21 mouse cellular contexts compared by ENCODE assay signal in genomic region chr11:108239173-108239572, GRCm38 (mm10).
DNase-seq lines count a peak whose midpoint lies in the region; ATAC-seq and TF ChIP-seq lines count a peak whose summit lies in the region.
"Had no signal": no experiment of that assay in that cellular context is flagged by ENCODE, and none has a peak within 500 bp of the region (broad histone marks: within the 10 kb centered on the region; RNA-seq: fewer than 3 reads in every experiment).

No protein-coding gene starts in this region.

- no peak overlapping the region for H3K4me2 ChIP-seq in kidney, postnatal 0 days (ENCODE audit: low read length)
- H3K4me2 ChIP-seq in limb, embryonic 15.5 days, result no peak overlapping the region
- H3K4me2 ChIP-seq: heart, embryonic 12.5 days; hindbrain, embryonic 12.5 days; liver, embryonic 11.5 days; midbrain, embryonic 13.5 days; neural tube, embryonic 12.5 days had no signal

- H3K4me3 ChIP-seq in heart, embryonic 10.5 days, result no peak overlapping the region
- H3K4me3 ChIP-seq in kidney, postnatal 0 days (replicated peaks; ENCODE audit: low read depth, low read length), result no peak overlapping the region
- H3K4me3 ChIP-seq in megakaryocyte, embryonic 14.5 days (replicated peaks), result peak overlapping the region; percentile 65
- H3K4me3 ChIP-seq in limb, embryonic 15.5 days, result no peak overlapping the region
- H3K4me3 ChIP-seq: heart, embryonic 12.5 days; hindbrain, embryonic 12.5 days; midbrain, embryonic 13.5 days; neural tube, embryonic 12.5 days had no signal

- no peaks in the 10 kb centered on the region for H3K36me3 ChIP-seq in heart, embryonic 10.5 days
- H3K36me3 ChIP-seq in kidney, postnatal 0 days (ENCODE audit: insufficient read depth, low read length), result no peaks in the 10 kb centered on the region
- H3K36me3 ChIP-seq in megakaryocyte, embryonic 14.5 days (replicated peaks; ENCODE audit: low read length), result peaks cover 80% of the 10 kb centered on the region
- H3K36me3 ChIP-seq in limb, embryonic 15.5 days, result no peaks in the 10 kb centered on the region
- H3K36me3 ChIP-seq: heart, embryonic 12.5 days; hindbrain, embryonic 12.5 days; midbrain, embryonic 13.5 days; neural tube, embryonic 12.5 days had no signal

- 77% methylated on average over 4 of the region's 4 CpGs for WGBS in heart, embryonic 10.5 days
- WGBS in kidney, postnatal 0 days, result 44% methylated on average over 4 of the region's 4 CpGs
- WGBS in limb, embryonic 15.5 days, result 41% methylated on average over 4 of the region's 4 CpGs

- no peaks in the 10 kb centered on the region for H3K27me3 ChIP-seq in heart, embryonic 10.5 days (ENCODE audit: insufficient read depth, poor library complexity, severe bottlenecking)
- H3K27me3 ChIP-seq in kidney, postnatal 0 days (ENCODE audit: insufficient read depth, low read length), result no peaks in the 10 kb centered on the region
- H3K27me3 ChIP-seq in megakaryocyte, embryonic 14.5 days (replicated peaks), result no peaks in the 10 kb centered on the region
- no peaks in the 10 kb centered on the region for H3K27me3 ChIP-seq in limb, embryonic 15.5 days
- H3K27me3 ChIP-seq: heart, embryonic 12.5 days; midbrain, embryonic 13.5 days; neural tube, embryonic 12.5 days had no signal

- ATAC-seq in kidney, postnatal 0 days (replicated peaks; ENCODE audit: low FRiP score, low read depth), result no peak
- no peak for ATAC-seq in megakaryocyte, adult 5-6 weeks (ENCODE audit: poor library complexity, severe bottlenecking)
- ATAC-seq in limb, embryonic 15.5 days (ENCODE audit: insufficient number of reproducible peaks, low FRiP score, low TSS enrichment, low read depth), result peak; percentile 61; the same call in 1 of the 2 replicates
- ATAC-seq: forebrain, postnatal 0 days; inflammation-experienced regulatory T-cells, adult 6 months; liver, postnatal 0 days; midbrain, embryonic 13.5 days had no signal

- intact Hi-C loops in heart, postnatal 36 days (cut with DNase I), result no loop called here

- H3K9me3 ChIP-seq in heart, embryonic 10.5 days, result no peaks in the 10 kb centered on the region
- H3K9me3 ChIP-seq in kidney, postnatal 0 days (replicated peaks; ENCODE audit: low read length), result no peaks in the 10 kb centered on the region
- no peaks in the 10 kb centered on the region for H3K9me3 ChIP-seq in megakaryocyte, embryonic 14.5 days
- H3K9me3 ChIP-seq in limb, embryonic 15.5 days, result no peaks in the 10 kb centered on the region
- H3K9me3 ChIP-seq: heart, embryonic 12.5 days; hindbrain, embryonic 12.5 days; midbrain, embryonic 13.5 days; neural tube, embryonic 12.5 days had no signal

- no peak for DNase-seq in heart, embryonic 10.5 days (ENCODE audit: low spot score)
- no peak for DNase-seq in heart, postnatal 36 days
- peak; percentile 63 for DNase-seq in kidney, postnatal 0 days (ENCODE audit: low spot score)
- DNase-seq in kidney, adult 11 months, result no peak
- no peak for DNase-seq in adrenal gland, postnatal 25 days
- DNase-seq: cerebellum, adult 11-12 months; cerebellum, postnatal 10 days; forebrain, postnatal 0 days; heart, postnatal 14 days; layer of hippocampus, postnatal 36 days; liver, postnatal 0 days; lung, postnatal 14 days had no signal

- no peak overlapping the region for H3K9ac ChIP-seq in kidney, postnatal 0 days (ENCODE audit: low read depth, low read length)
- no peak overlapping the region for H3K9ac ChIP-seq in limb, embryonic 15.5 days
- H3K9ac ChIP-seq: forebrain, postnatal 0 days; heart, embryonic 12.5 days; hindbrain, embryonic 12.5 days; liver, postnatal 0 days; midbrain, embryonic 13.5 days; neural tube, embryonic 12.5 days had no signal

- H3K4me1 ChIP-seq in heart, embryonic 10.5 days, result peaks cover 61% of the 10 kb centered on the region
- H3K4me1 ChIP-seq in kidney, postnatal 0 days (replicated peaks; ENCODE audit: insufficient read depth, low read length), result peaks cover 17% of the 10 kb centered on the region; the same call in 1 of the 2 replicates
- H3K4me1 ChIP-seq in megakaryocyte, embryonic 14.5 days, result peaks cover 100% of the 10 kb centered on the region
- H3K4me1 ChIP-seq in limb, embryonic 15.5 days, result peaks cover 32% of the 10 kb centered on the region

- H3K27ac ChIP-seq in heart, embryonic 10.5 days, result 0 out of 2 replicates have a peak overlapping the region, but pooled peaks have one; percentile 16
- H3K27ac ChIP-seq in kidney, postnatal 0 days, result no peak overlapping the region
- H3K27ac ChIP-seq in limb, embryonic 15.5 days, result peak overlapping the region; percentile 58
- H3K27ac ChIP-seq: hindbrain, embryonic 12.5 days; midbrain, embryonic 13.5 days; neural tube, embryonic 12.5 days had no signal

- no peak for TF ChIP-seq CTCF in kidney, postnatal 0 days (IDR thresholded peaks at IDR 0.05; ENCODE audit: low read depth)
